Mouse (Mus musculus): ENCODE data around the gene Cox15. TPM values are rescaled to one million over a fixed set of nuclear protein-coding genes. Genes with fewer than 3 reads are reported as not detected.

Gene Cox15
- polyA plus RNA-seq (2015; fragmentation: Nextera tagmentation; extraction: Ambion mirVana), result 6.4 and 7.7 TPM in 2 replicates

GRCm38 (mm10) chr19:43752489-43753225 lies at the start of gene Cox15, which contains the start of gene Cutc:
Cox15 (minus strand) TSS chr19:43753000.
Cutc (plus strand) TSS chr19:43752996.
- peak within 1 kb of the TSS; percentile 63 for H3K4me3 ChIP-seq (replicated peaks; ENCODE audit: low read depth, low read length)
- no peaks in the 10 kb centered on the region for H3K4me1 ChIP-seq (replicated peaks; ENCODE audit: insufficient read depth, low read length)
- H3K9ac ChIP-seq (ENCODE audit: low read depth, low read length), result peak within 1 kb of the TSS; percentile 83
- H3K9me3 ChIP-seq (replicated peaks; ENCODE audit: low read length), result no peaks in the 10 kb centered on the region
- peak; percentile 25; the same call in 1 of the 2 replicates for TF ChIP-seq CTCF (IDR thresholded peaks at IDR 0.05; ENCODE audit: low read depth)
- H3K27ac ChIP-seq, result peak within 1 kb of the TSS; percentile 97
- under 1% methylated on average over 62 of the region's 62 CpGs for WGBS
- H3K36me3 ChIP-seq (ENCODE audit: insufficient read depth, low read length), result 0 out of 2 replicates have a peak, but pooled peaks cover 10% of the 10 kb centered on the region
- peak within 1 kb of the TSS; percentile 58 for H3K4me2 ChIP-seq (ENCODE audit: low read length)
- peak; percentile 87 for ATAC-seq (replicated peaks; ENCODE audit: low FRiP score, low read depth)
- DNase-seq (ENCODE audit: low spot score), result peak; percentile 96
- H3K27me3 ChIP-seq (ENCODE audit: insufficient read depth, low read length), result no peaks in the 10 kb centered on the region

GRCm38 (mm10) chr19:43801427-43802051 lies 48.7 kb upstream of the Cox15 start:
- no peak for TF ChIP-seq CTCF (IDR thresholded peaks at IDR 0.05; ENCODE audit: low read depth)
- Histone ChIP-seq H3K4me3 (replicated peaks; ENCODE audit: low read depth, low read length) (no peak overlapping the region), H3K36me3 (ENCODE audit: insufficient read depth, low read length) (no peaks in the 10 kb centered on the region), H3K9ac (ENCODE audit: low read depth, low read length) (no peak overlapping the region), H3K4me2 (ENCODE audit: low read length) (no peak overlapping the region), H3K27ac (no peak overlapping the region), H3K4me1 (replicated peaks; ENCODE audit: insufficient read depth, low read length) (no peaks in the 10 kb centered on the region), H3K9me3 (replicated peaks; ENCODE audit: low read length) (no peaks in the 10 kb centered on the region), H3K27me3 (ENCODE audit: insufficient read depth, low read length) (no peaks in the 10 kb centered on the region)
- no peak for ATAC-seq (replicated peaks; ENCODE audit: low FRiP score, low read depth)
- no peak for DNase-seq (ENCODE audit: low spot score)
- WGBS, result 83% methylated on average over 9 of the region's 9 CpGs

GRCm38 (mm10) chr19:43797216-43797615 lies 44.4 kb upstream of the Cox15 start:
- Histone ChIP-seq H3K9me3 (replicated peaks; ENCODE audit: low read length) (no peaks in the 10 kb centered on the region), H3K4me2 (ENCODE audit: low read length) (no peak overlapping the region), H3K9ac (ENCODE audit: low read depth, low read length) (no peak overlapping the region), H3K4me1 (replicated peaks; ENCODE audit: insufficient read depth, low read length) (no peaks in the 10 kb centered on the region), H3K27me3 (ENCODE audit: insufficient read depth, low read length) (no peaks in the 10 kb centered on the region), H3K4me3 (replicated peaks; ENCODE audit: low read depth, low read length) (no peak overlapping the region), H3K36me3 (ENCODE audit: insufficient read depth, low read length) (no peaks in the 10 kb centered on the region), H3K27ac (no peak overlapping the region)
- ATAC-seq (replicated peaks; ENCODE audit: low FRiP score, low read depth) (no peak), DNase-seq (ENCODE audit: low spot score) (no peak)
- TF ChIP-seq CTCF (IDR thresholded peaks at IDR 0.05; ENCODE audit: low read depth), result no peak
- WGBS, result 66% methylated on average over 5 of the region's 5 CpGs

GRCm38 (mm10) chr19:43795511-43795910 lies 42.7 kb upstream of the Cox15 start:
- H3K9me3 ChIP-seq (replicated peaks; ENCODE audit: low read length), result no peaks in the 10 kb centered on the region
- DNase-seq (ENCODE audit: low spot score) (no peak), ATAC-seq (replicated peaks; ENCODE audit: low FRiP score, low read depth) (no peak)
- H3K4me3 ChIP-seq (replicated peaks; ENCODE audit: low read depth, low read length), result no peak overlapping the region
- no peak overlapping the region for H3K4me2 ChIP-seq (ENCODE audit: low read length)
- TF ChIP-seq CTCF (IDR thresholded peaks at IDR 0.05; ENCODE audit: low read depth), result no peak
- no peak overlapping the region for H3K9ac ChIP-seq (ENCODE audit: low read depth, low read length)
- H3K27me3 ChIP-seq (ENCODE audit: insufficient read depth, low read length), result no peaks in the 10 kb centered on the region
- no peaks in the 10 kb centered on the region for H3K4me1 ChIP-seq (replicated peaks; ENCODE audit: insufficient read depth, low read length)
- no peaks in the 10 kb centered on the region for H3K36me3 ChIP-seq (ENCODE audit: insufficient read depth, low read length)
- no peak overlapping the region for H3K27ac ChIP-seq
- 70% methylated on average over 8 of the region's 8 CpGs for WGBS

DNA sequence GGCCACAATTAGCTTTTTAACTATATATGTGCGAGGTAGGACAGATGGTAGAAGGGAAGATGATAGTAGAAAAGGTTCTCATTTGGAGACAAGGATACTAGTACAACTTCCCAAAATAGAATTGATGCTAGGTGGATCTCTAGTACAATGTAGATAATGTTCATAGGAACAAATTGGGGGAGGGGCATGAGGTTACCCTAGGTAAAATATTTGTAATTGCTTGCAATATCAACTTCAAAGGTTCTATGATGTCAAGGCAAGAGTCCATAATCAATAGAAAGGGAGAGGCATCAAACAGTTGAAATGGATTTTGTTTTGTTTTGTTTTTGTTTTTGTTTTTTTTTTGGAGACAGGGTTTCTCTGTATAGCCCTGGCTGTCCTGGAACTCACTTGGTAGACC lies 41.2 kb upstream of the Cox15 start:
- Histone ChIP-seq H3K9ac (ENCODE audit: low read depth, low read length) (no peak overlapping the region), H3K4me1 (replicated peaks; ENCODE audit: insufficient read depth, low read length) (no peaks in the 10 kb centered on the region), H3K27ac (no peak overlapping the region), H3K27me3 (ENCODE audit: insufficient read depth, low read length) (no peaks in the 10 kb centered on the region), H3K36me3 (ENCODE audit: insufficient read depth, low read length) (no peaks in the 10 kb centered on the region), H3K9me3 (replicated peaks; ENCODE audit: low read length) (no peaks in the 10 kb centered on the region), H3K4me3 (replicated peaks; ENCODE audit: low read depth, low read length) (no peak overlapping the region), H3K4me2 (ENCODE audit: low read length) (no peak overlapping the region)
- no peak for ATAC-seq (replicated peaks; ENCODE audit: low FRiP score, low read depth)
- no peak for TF ChIP-seq CTCF (IDR thresholded peaks at IDR 0.05; ENCODE audit: low read depth)
- 98% methylated on average over 1 of the region's 1 CpGs for WGBS
- DNase-seq (ENCODE audit: low spot score), result no peak

DNA sequence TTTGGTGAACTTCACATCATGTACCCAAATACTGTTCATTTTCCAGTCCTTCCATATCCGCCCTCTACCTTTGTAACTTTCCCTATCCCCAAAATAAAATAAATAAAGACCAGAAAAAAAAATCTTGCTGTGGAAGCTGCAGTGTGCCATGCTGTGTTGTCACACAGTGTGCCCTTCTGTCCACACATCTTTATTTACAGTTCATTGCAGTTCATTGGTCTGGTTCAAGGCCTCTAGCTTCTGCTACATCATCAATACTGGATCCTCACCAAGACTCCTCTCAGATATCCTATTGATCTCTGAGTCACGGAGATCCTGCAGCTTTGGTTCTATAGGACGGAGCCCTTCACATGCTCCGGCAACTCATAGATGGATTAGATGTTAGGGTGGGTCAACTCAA lies 39.7 kb upstream of the Cox15 start:
- Histone ChIP-seq H3K27me3 (ENCODE audit: insufficient read depth, low read length) (no peaks in the 10 kb centered on the region), H3K9me3 (replicated peaks; ENCODE audit: low read length) (no peaks in the 10 kb centered on the region), H3K36me3 (ENCODE audit: insufficient read depth, low read length) (no peaks in the 10 kb centered on the region), H3K27ac (no peak overlapping the region), H3K4me2 (ENCODE audit: low read length) (no peak overlapping the region), H3K4me3 (replicated peaks; ENCODE audit: low read depth, low read length) (no peak overlapping the region), H3K9ac (ENCODE audit: low read depth, low read length) (no peak overlapping the region), H3K4me1 (replicated peaks; ENCODE audit: insufficient read depth, low read length) (no peaks in the 10 kb centered on the region)
- 90% methylated on average over 4 of the region's 4 CpGs for WGBS
- ATAC-seq (replicated peaks; ENCODE audit: low FRiP score, low read depth) (no peak), DNase-seq (ENCODE audit: low spot score) (no peak)
- no peak for TF ChIP-seq CTCF (IDR thresholded peaks at IDR 0.05; ENCODE audit: low read depth)

All from kidney, postnatal 0 days (tissue).